Mouse (Mus musculus) bone marrow, adult 2 months (tissue): ENCODE results near the gene C1ql2. TPM values are rescaled to one million over a fixed set of nuclear protein-coding genes. Genes with fewer than 3 reads are reported as not detected.

ENCODE experiments used
- H3K27ac ChIP-seq: fragments of 200-500 bp; 2 replicates; pipeline ENCODE4 v1.5.1; 2012; ENCODE audit warnings: low read depth, mild to moderate bottlenecking, control low read depth, inconsistent platforms, low read length; ENCODE audit not compliant: control insufficient read depth, poor library complexity, insufficient read depth
- H3K4me1 ChIP-seq: fragments of 200-500 bp; 2 replicates; pipeline ENCODE4 v1.6.1; 2011; ENCODE audit warnings: low read length; ENCODE audit not compliant: control insufficient read depth, insufficient read depth
- H3K4me3 ChIP-seq: fragments of 200-500 bp; replicated peaks from 2 replicates; pipeline ENCODE3; 2011; ENCODE audit warnings: mild to moderate bottlenecking, low read depth, low read length, control low read depth; ENCODE audit not compliant: control insufficient read depth
- CTCF ChIP-seq: fragments of 200-500 bp; IDR thresholded peaks from 2 replicates; pipeline ENCODE4 v1.5.1; 2011; ENCODE audit warnings: low read length, control low read depth; ENCODE audit not compliant: control insufficient read depth, insufficient read depth
- POLR2A ChIP-seq: fragments of 200-500 bp; IDR thresholded peaks from 2 replicates; pipeline ENCODE4 v1.6.1; 2011; ENCODE audit warnings: low read depth, mild to moderate bottlenecking, control low read depth, low read length, borderline replicate concordance; ENCODE audit not compliant: control insufficient read depth
- WGBS: fragments of 180-500 bp; shearing (Covaris S2); methylation state at CpG from one replicate; pipeline ENCODE4 v1.1.7; 2018; 5-methylcytosine and 5-hydroxymethylcytosine counted together
- polyA plus RNA-seq: library from polyadenylated mRNA; stranded (reverse); fragments of >200 nt; gene quantifications from 2 replicates; pipeline ENCODE4 v1.2.4, GENCODE M21; 2011; ENCODE audit warnings: low replicate concordance; ENCODE audit not compliant: missing spikeins, insufficient read depth, insufficient read length

Gene C1ql2
- polyA plus RNA-seq, 1 experiment, result not detected

GRCm38 (mm10) chr1:120328212-120328611 is 12.2 kb upstream of the C1ql2 start:
- Histone ChIP-seq H3K27ac (no peak overlapping the region), H3K4me1 (no peaks in the 10 kb centered on the region), H3K4me3 (no peak overlapping the region)
- TF ChIP-seq POLR2A (no peak), CTCF (no peak)
- WGBS, result 53% methylated on average over 1 of the region's 1 CpGs

- no peaks in the 10 kb centered on the region for H3K4me1 ChIP-seq
- 38% methylated on average over 6 of the region's 6 CpGs for WGBS
- TF ChIP-seq POLR2A, result no peak
- TF ChIP-seq CTCF, result no peak
- no peak overlapping the region for H3K27ac ChIP-seq
- H3K4me3 ChIP-seq, result no peak overlapping the region
These were observed 8.5 kb upstream of the C1ql2 start for GRCm38 (mm10) chr1:120331841-120332240.

GRCm38 (mm10) chr1:120337970-120338369 is 2.4 kb upstream of the C1ql2 start:
- TF ChIP-seq CTCF, result peak; percentile 30; the same call in 1 of the 2 replicates
- no peak for TF ChIP-seq POLR2A
- Histone ChIP-seq H3K4me3 (no peak overlapping the region), H3K27ac (no peak overlapping the region), H3K4me1 (no peaks in the 10 kb centered on the region)
- 30% methylated on average over 7 of the region's 7 CpGs for WGBS

- 3% methylated on average over 39 of the region's 41 CpGs for WGBS
- no peak overlapping the region for H3K4me3 ChIP-seq
- TF ChIP-seq POLR2A, result no peak
- H3K27ac ChIP-seq, result no peak overlapping the region; the same call in 1 of the 2 replicates
- no peaks in the 10 kb centered on the region for H3K4me1 ChIP-seq
These were observed 842 bp downstream of the C1ql2 start for GRCm38 (mm10) chr1:120341172-120341675.

GRCm38 (mm10) chr1:120341811-120342370 is 1.5 kb downstream of the C1ql2 start:
- no peak overlapping the region for H3K4me3 ChIP-seq
- H3K4me1 ChIP-seq, result no peaks in the 10 kb centered on the region
- TF ChIP-seq POLR2A (no peak), CTCF (no peak)
- no peak overlapping the region for H3K27ac ChIP-seq
- 9% methylated on average over 17 of the region's 17 CpGs for WGBS

- H3K4me3 ChIP-seq, result no peak overlapping the region
- no peak overlapping the region; the same call in 1 of the 2 replicates for H3K27ac ChIP-seq
- H3K4me1 ChIP-seq, result no peaks in the 10 kb centered on the region
- no peak for TF ChIP-seq POLR2A
- TF ChIP-seq CTCF, result no peak
- WGBS, result 2% methylated on average over 34 of the region's 34 CpGs
These were observed 2.0 kb downstream of the C1ql2 start for GRCm38 (mm10) chr1:120342371-120342821.

GRCm38 (mm10) chr1:120345001-120345400 is 4.6 kb downstream of the C1ql2 start:
- no peak overlapping the region for H3K4me3 ChIP-seq
- 32% methylated on average over 7 of the region's 7 CpGs for WGBS

GRCm38 (mm10) chr1:120354387-120354786 is 14.0 kb downstream of the C1ql2 start:
- H3K4me3 ChIP-seq, result no peak overlapping the region
- no peaks in the 10 kb centered on the region for H3K4me1 ChIP-seq
- H3K27ac ChIP-seq, result no peak overlapping the region
- 43% methylated on average over 2 of the region's 2 CpGs for WGBS
- TF ChIP-seq CTCF, result no peak
- no peak for TF ChIP-seq POLR2A

More at GRCm38 (mm10) chr1:120345001-120345400, 4.6 kb downstream of the C1ql2 start:
- Histone ChIP-seq H3K27ac (no peak overlapping the region), H3K4me1 (no peaks in the 10 kb centered on the region)
- TF ChIP-seq CTCF, result no peak
- TF ChIP-seq POLR2A, result no peak
